17 mouse cellular contexts compared by ENCODE assay signal in genomic region chr8:61378847-61379698, GRCm38 (mm10).
DNase-seq lines count a peak whose midpoint lies in the region; ATAC-seq and TF ChIP-seq lines count a peak whose summit lies in the region.
"Had no signal": no experiment of that assay in that cellular context is flagged by ENCODE, and none has a peak within 500 bp of the region (broad histone marks: within the 10 kb centered on the region; RNA-seq: fewer than 3 reads in every experiment).

No protein-coding gene starts in this region.

- no peaks in the 10 kb centered on the region for H3K27me3 ChIP-seq in forebrain, embryonic 14.5 days (replicated peaks; ENCODE audit: control insufficient read depth, insufficient read depth, low read length)
- no peaks in the 10 kb centered on the region for H3K27me3 ChIP-seq in hindbrain, embryonic 15.5 days
- no peaks in the 10 kb centered on the region for H3K27me3 ChIP-seq in midbrain, embryonic 16.5 days (ENCODE audit: control insufficient read depth, insufficient read depth, low read depth, low read length)
- H3K27me3 ChIP-seq: neural tube, embryonic 15.5 days had no signal

- H3K9ac ChIP-seq in forebrain, embryonic 14.5 days (ENCODE audit: low read length), result no peak overlapping the region
- H3K9ac ChIP-seq in hindbrain, embryonic 15.5 days, result no peak overlapping the region
- no peak overlapping the region for H3K9ac ChIP-seq in midbrain, embryonic 16.5 days (ENCODE audit: low read depth, low read length)
- H3K9ac ChIP-seq: liver, embryonic 14.5 days; neural tube, embryonic 15.5 days had no signal

- H3K4me3 ChIP-seq in layer of hippocampus, adult 2 months, result no peak overlapping the region
- H3K4me3 ChIP-seq in forebrain, embryonic 14.5 days (ENCODE audit: low read depth, low read length), result no peak overlapping the region
- H3K4me3 ChIP-seq in hindbrain, embryonic 15.5 days, result no peak overlapping the region
- no peak overlapping the region for H3K4me3 ChIP-seq in midbrain, embryonic 16.5 days (ENCODE audit: low read depth, low read length)
- H3K4me3 ChIP-seq: neural tube, embryonic 15.5 days had no signal

- no peaks in the 10 kb centered on the region for H3K9me3 ChIP-seq in forebrain, embryonic 14.5 days (replicated peaks; ENCODE audit: control insufficient read depth, low read length)
- H3K9me3 ChIP-seq in hindbrain, embryonic 15.5 days, result no peaks in the 10 kb centered on the region
- no peaks in the 10 kb centered on the region for H3K9me3 ChIP-seq in midbrain, embryonic 16.5 days (replicated peaks; ENCODE audit: control insufficient read depth, low read length, poor library complexity, severe bottlenecking)
- H3K9me3 ChIP-seq: neural tube, embryonic 15.5 days had no signal

- peaks cover 10% of the 10 kb centered on the region for H3K4me1 ChIP-seq in forebrain, embryonic 14.5 days (ENCODE audit: control insufficient read depth, insufficient read depth, low read length)
- peaks cover 11% of the 10 kb centered on the region for H3K4me1 ChIP-seq in hindbrain, embryonic 15.5 days (replicated peaks)
- H3K4me1 ChIP-seq in midbrain, embryonic 16.5 days (ENCODE audit: control insufficient read depth, insufficient read depth, low read length), result peaks cover 17% of the 10 kb centered on the region

- H3K27ac ChIP-seq in layer of hippocampus, adult 2 months, result peak overlapping the region; percentile 82
- peak overlapping the region; percentile 61; the same call in 1 of the 2 replicates for H3K27ac ChIP-seq in forebrain, embryonic 14.5 days (ENCODE audit: low read depth, low read length)
- H3K27ac ChIP-seq in hindbrain, embryonic 15.5 days (replicated peaks), result peak overlapping the region; percentile 48
- peak overlapping the region; percentile 47; the same call in 1 of the 2 replicates for H3K27ac ChIP-seq in midbrain, embryonic 16.5 days (ENCODE audit: low read length)
- H3K27ac ChIP-seq: liver, embryonic 14.5 days; neural tube, embryonic 15.5 days had no signal

- DNase-seq in layer of hippocampus, adult 2 months (ENCODE audit: low spot score in 2 of 2), result no peak
- DNase-seq in layer of hippocampus, adult 8-10 months (ENCODE audit: low spot score in 2 of 2), result no peak
- DNase-seq in forebrain, embryonic 14.5 days (ENCODE audit: low spot score), result peak; percentile 83
- no peak for DNase-seq in lung, postnatal 25 days (ENCODE audit: low spot score)
- DNase-seq in frontal cortex, postnatal 36 days (ENCODE audit: low spot score in 2 of 2), result no peak
- no peak for DNase-seq in thymus, postnatal 10 days (ENCODE audit: low spot score in 2 of 2)
- DNase-seq: adrenal gland, postnatal 10 days; cerebellum, postnatal 25 days; gastrocnemius, postnatal 10 days; kidney, adult 9 months; lung, postnatal 10 days; thymus, postnatal 14 days had no signal

- peak; percentile 85 for ATAC-seq in forebrain, embryonic 14.5 days
- peak; percentile 52; the same call in 1 of the 2 replicates for ATAC-seq in hindbrain, embryonic 15.5 days (ENCODE audit: low FRiP score, low read depth)
- peak; percentile 69 for ATAC-seq in midbrain, embryonic 16.5 days

- peaks cover 38% of the 10 kb centered on the region for H3K36me3 ChIP-seq in forebrain, embryonic 14.5 days (ENCODE audit: control insufficient read depth, insufficient read depth, low read length)
- 0 out of 2 replicates have a peak, but pooled peaks cover 6% of the 10 kb centered on the region for H3K36me3 ChIP-seq in hindbrain, embryonic 15.5 days
- H3K36me3 ChIP-seq in midbrain, embryonic 16.5 days (ENCODE audit: control insufficient read depth, insufficient read depth, low read length), result 0 out of 2 replicates have a peak, but pooled peaks cover 2% of the 10 kb centered on the region

- no peak overlapping the region for H3K4me2 ChIP-seq in forebrain, embryonic 14.5 days (ENCODE audit: low read length)
- no peak overlapping the region for H3K4me2 ChIP-seq in hindbrain, embryonic 15.5 days
- no peak overlapping the region for H3K4me2 ChIP-seq in midbrain, embryonic 16.5 days (ENCODE audit: low read length)
- H3K4me2 ChIP-seq: heart, embryonic 11.5 days; neural tube, embryonic 15.5 days had no signal

- 40% methylated on average over 11 of the region's 11 CpGs for WGBS in forebrain, embryonic 14.5 days
- 60% methylated on average over 11 of the region's 11 CpGs for WGBS in hindbrain, embryonic 15.5 days
- 44% methylated on average over 11 of the region's 11 CpGs for WGBS in midbrain, embryonic 16.5 days

- TF ChIP-seq CTCF in layer of hippocampus, adult 2 months (conservative IDR thresholded peaks at IDR 0.05), result no peak
